Mouse (Mus musculus) G1E (cell line): ENCODE results near the gene Jmjd1c. TPM values are rescaled to one million over a fixed set of nuclear protein-coding genes. Genes with fewer than 3 reads are reported as not detected.

Experiments
- ATAC-seq: 2 replicates; pipeline ENCODE4 v1.8.0; 2016; ENCODE audit warnings: mild to moderate bottlenecking; ENCODE audit not compliant: insufficient number of reproducible peaks, poor library complexity, low FRiP score, severe bottlenecking; ENCODE audit errors: extremely low read depth
- DNase-seq: peaks from one replicate; pipeline ENCODE4 v3.0.0; 2012; ENCODE audit warnings: low spot score
- H3K27me3 ChIP-seq: 2 replicates; pipeline ENCODE4 v1.6.1; 2012; ENCODE audit warnings: mild to moderate bottlenecking, low read length, inconsistent platforms; ENCODE audit not compliant: insufficient read depth
- H3K36me3 ChIP-seq: replicated peaks from 2 replicates; pipeline ENCODE3; 2012; ENCODE audit warnings: mild to moderate bottlenecking, inconsistent platforms
- H3K4me1 ChIP-seq: 2 replicates; pipeline ENCODE4 v1.6.1; 2012; ENCODE audit warnings: low read depth, low read length, inconsistent platforms, mixed read lengths; ENCODE audit not compliant: insufficient read depth
- H3K4me3 ChIP-seq: 2 replicates; pipeline ENCODE4 v1.5.1; 2012; ENCODE audit warnings: low read depth, mild to moderate bottlenecking, inconsistent platforms, low read length, moderate library complexity, mixed read lengths
- H3K9me3 ChIP-seq: replicated peaks from 2 replicates; pipeline ENCODE4 v1.6.1; 2012; ENCODE audit warnings: inconsistent platforms
- CTCF ChIP-seq: IDR thresholded peaks from 2 replicates; pipeline ENCODE4 v1.5.1; 2012; ENCODE audit warnings: low read depth, low read length, inconsistent platforms, mixed read lengths
- GATA1 ChIP-seq: IDR thresholded peaks from 2 replicates; pipeline ENCODE4 v1.6.1; 2012; ENCODE audit warnings: borderline replicate concordance, low read length, inconsistent platforms, mixed read lengths
- GATA2 ChIP-seq: IDR thresholded peaks from 2 replicates; pipeline ENCODE4 v1.6.1; 2012; ENCODE audit warnings: low read depth, low read length, inconsistent platforms, borderline replicate concordance
- POLR2AphosphoS5 ChIP-seq: IDR thresholded peaks from 2 replicates; pipeline ENCODE4 v1.6.1; 2012; ENCODE audit warnings: low read depth, low read length, inconsistent platforms; ENCODE audit not compliant: insufficient replicate concordance
- TAL1 ChIP-seq: conservative IDR thresholded peaks from 2 replicates; pipeline ENCODE4 v1.6.1; 2012; ENCODE audit warnings: low read depth, low read length, inconsistent platforms, mixed read lengths
- polyA plus RNA-seq: library from polyadenylated mRNA; stranded (reverse); fragments of >175 nt; gene quantifications from 2 replicates; pipeline ENCODE4 v1.2.3, GENCODE M21; 2012
- total RNA-seq, 2 experiments: library from RNA; stranded (forward) in 1 of 2; stranded (reverse) in 1 of 2; fragments of 200-1000 nt in 1 of 2; fragments of >200 nt in 1 of 2; fragmentation: Nextera tagmentation in 1 of 2; gene quantifications; 2 replicates each; pipeline ENCODE4 v1.2.3; 2014 to 2017

The Jmjd1c gene
- total and polyA plus RNA-seq, 3 experiments: 9.1 to 184 (median 102) TPM

GRCm38 (mm10) chr10:67223942-67224341 lies 128.0 kb downstream of the Jmjd1c start:
- Histone ChIP-seq H3K9me3 (no peaks in the 10 kb centered on the region), H3K27me3 (no peaks in the 10 kb centered on the region), H3K36me3 (peaks cover 89% of the 10 kb centered on the region), H3K4me1 (peaks cover 31% of the 10 kb centered on the region), H3K4me3 (no peak overlapping the region)
- no peak for TF ChIP-seq TAL1
- no peak for TF ChIP-seq POLR2AphosphoS5
- TF ChIP-seq CTCF: no peak
- no peak for TF ChIP-seq GATA1
- no peak for TF ChIP-seq GATA2
- no peak for DNase-seq
- no peak for ATAC-seq

DNA sequence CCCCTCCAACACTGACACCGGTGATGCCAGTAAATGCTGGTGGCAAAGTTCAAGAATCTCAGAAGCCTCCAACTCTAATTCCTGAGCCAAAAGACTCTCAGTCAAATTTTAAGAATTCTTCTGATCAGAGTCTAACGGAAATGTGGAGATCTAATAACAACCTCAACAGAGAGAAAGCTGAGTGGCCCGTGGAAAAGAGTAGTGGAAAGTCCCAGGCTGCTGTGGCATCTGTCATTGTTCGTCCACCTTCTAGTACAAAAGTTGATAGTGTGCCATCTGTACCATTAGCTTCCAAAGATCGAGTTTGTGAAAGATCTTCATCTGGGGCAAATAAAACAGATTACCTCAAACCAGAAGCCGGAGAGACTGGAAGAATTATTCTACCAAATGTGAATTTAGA lies 129.6 kb downstream of the Jmjd1c start:
- TF ChIP-seq GATA2: no peak
- no peak for TF ChIP-seq GATA1
- TF ChIP-seq TAL1: no peak
- no peak for TF ChIP-seq POLR2AphosphoS5
- TF ChIP-seq CTCF: no peak
- Histone ChIP-seq H3K9me3 (no peaks in the 10 kb centered on the region), H3K36me3 (peaks cover 87% of the 10 kb centered on the region), H3K4me3 (no peak overlapping the region), H3K4me1 (peaks cover 18% of the 10 kb centered on the region), H3K27me3 (no peaks in the 10 kb centered on the region)
- no peak for ATAC-seq
- DNase-seq: no peak

DNA sequence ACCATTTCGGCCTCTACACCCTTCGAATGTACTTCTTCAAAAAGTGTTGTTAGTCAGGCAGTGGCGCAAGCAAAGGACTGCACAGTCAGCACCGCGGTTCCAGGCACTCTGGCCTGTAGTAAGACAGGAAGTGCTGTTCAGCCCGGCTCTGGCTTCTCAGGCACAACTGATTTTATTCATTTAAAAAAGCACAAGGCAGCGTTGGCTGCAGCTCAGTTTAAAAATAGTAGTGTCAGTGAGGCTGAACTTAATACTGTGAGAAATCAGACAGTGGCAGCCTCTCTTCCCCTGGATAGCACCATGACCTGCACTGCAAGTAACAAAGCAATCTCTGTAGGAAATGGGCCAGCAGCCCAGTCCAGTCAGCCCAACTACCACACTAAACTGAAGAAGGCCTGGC lies 130.2 kb downstream of the Jmjd1c start:
- TF ChIP-seq POLR2AphosphoS5 (no peak), GATA2 (no peak), CTCF (no peak), GATA1 (no peak), TAL1 (no peak)
- peaks cover 90% of the 10 kb centered on the region for H3K36me3 ChIP-seq
- ATAC-seq (no peak), DNase-seq (no peak)
- H3K9me3 ChIP-seq: no peaks in the 10 kb centered on the region
- H3K27me3 ChIP-seq: no peaks in the 10 kb centered on the region
- peaks cover 14% of the 10 kb centered on the region for H3K4me1 ChIP-seq
- no peak overlapping the region for H3K4me3 ChIP-seq

DNA sequence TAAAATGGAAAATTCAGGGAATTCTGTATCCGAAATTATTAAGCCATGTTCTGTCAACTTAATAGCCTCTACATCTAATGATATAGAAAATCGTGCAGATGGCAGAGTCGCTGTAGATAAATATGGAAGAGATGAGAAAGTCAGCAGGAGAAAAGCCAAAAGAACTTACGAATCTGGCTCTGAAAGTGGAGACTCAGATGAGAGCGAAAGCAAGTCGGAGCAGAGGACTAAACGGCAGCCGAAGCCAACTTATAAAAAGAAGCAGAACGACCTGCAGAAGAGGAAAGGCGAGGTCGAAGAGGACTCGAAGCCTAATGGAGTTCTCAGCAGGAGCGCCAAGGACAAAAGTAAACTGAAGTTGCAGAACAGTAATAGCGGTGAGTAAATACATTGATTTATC lies 130.6 kb downstream of the Jmjd1c start:
- DNase-seq (no peak), ATAC-seq (no peak)
- H3K27me3 ChIP-seq: no peaks in the 10 kb centered on the region
- H3K36me3 ChIP-seq: peaks cover 90% of the 10 kb centered on the region
- peaks cover 10% of the 10 kb centered on the region for H3K4me1 ChIP-seq
- no peak overlapping the region for H3K4me3 ChIP-seq
- no peaks in the 10 kb centered on the region for H3K9me3 ChIP-seq
- TF ChIP-seq GATA2 (no peak), POLR2AphosphoS5 (no peak), GATA1 (no peak), TAL1 (no peak)

GRCm38 (mm10) chr10:67230439-67230838 lies 134.5 kb downstream of the Jmjd1c start:
- no peak for ATAC-seq
- peaks cover 88% of the 10 kb centered on the region for H3K36me3 ChIP-seq
- TF ChIP-seq CTCF (no peak), GATA2 (no peak), TAL1 (no peak), GATA1 (no peak), POLR2AphosphoS5 (no peak)

GRCm38 (mm10) chr10:67247145-67247544 lies 151.2 kb downstream of the Jmjd1c start:
- Histone ChIP-seq H3K27me3 (no peaks in the 10 kb centered on the region), H3K4me1 (peaks cover 6% of the 10 kb centered on the region; the same call in 1 of the 2 replicates), H3K9me3 (no peaks in the 10 kb centered on the region), H3K4me3 (no peak overlapping the region), H3K36me3 (peaks cover 93% of the 10 kb centered on the region)
- ATAC-seq (peak; percentile 49; the same call in 1 of the 2 replicates), DNase-seq (no peak)
- peak; percentile 74 for TF ChIP-seq CTCF
- no peak for TF ChIP-seq GATA2

More at GRCm38 (mm10) chr10:67230439-67230838, 134.5 kb downstream of the Jmjd1c start:
- Histone ChIP-seq H3K4me3 (no peak overlapping the region), H3K4me1 (no peaks in the 10 kb centered on the region), H3K9me3 (no peaks in the 10 kb centered on the region), H3K27me3 (no peaks in the 10 kb centered on the region)
- DNase-seq: no peak
